Mouse (Mus musculus) megakaryocyte progenitor cell, adult 5-6 weeks (primary cell): ENCODE results near the gene Rps13. TPM values are rescaled to one million over a fixed set of nuclear protein-coding genes. Genes with fewer than 3 reads are reported as not detected.
A peak's percentile ranks its signal among the peaks of the same experiment; 100 is the strongest.

Experiments used
- ATAC-seq: replicated peaks from 2 replicates; pipeline ENCODE4 v1.8.0; 2016; ENCODE audit warnings: mild to moderate bottlenecking, moderate TSS enrichment, inconsistent platforms; ENCODE audit not compliant: poor library complexity
- total RNA-seq, 2 experiments: library from RNA; stranded (forward) in 1 of 2; stranded (reverse) in 1 of 2; fragments of 157-497, 149-512 nt in 1 of 2; fragments of 200-1000 nt in 1 of 2; gene quantifications; 2 replicates each; pipeline versions ENCODE4 v1.2.3 to v1.2.4; 2015 to 2017

The Rps13 gene
- total RNA-seq, 2 experiments from 2014 or later, result 1,937 to 3,821 TPM

GRCm38 (mm10) chr7:116294961-116295360 is 39.0 kb downstream of the Rps13 start:
- ATAC-seq, result peak; percentile 42

GRCm38 (mm10) chr7:116292377-116292776 is 41.6 kb downstream of the Rps13 start:
- ATAC-seq, result no peak

GRCm38 (mm10) chr7:116290559-116290958 is 43.4 kb downstream of the Rps13 start:
- ATAC-seq, result no peak

GRCm38 (mm10) chr7:116288996-116289395 is 45.0 kb downstream of the Rps13 start:
- ATAC-seq, result no peak

GRCm38 (mm10) chr7:116287959-116288358 is 46.0 kb downstream of the Rps13 start:
- no peak for ATAC-seq

- ATAC-seq, result no peak
These were observed 47.2 kb downstream of the Rps13 start for GRCm38 (mm10) chr7:116286611-116287355.

GRCm38 (mm10) chr7:116286173-116286572 is 47.8 kb downstream of the Rps13 start:
- no peak for ATAC-seq

- ATAC-seq, result no peak
These were observed 48.8 kb downstream of the Rps13 start for GRCm38 (mm10) chr7:116285216-116285615.

- no peak for ATAC-seq
These were observed 51.2 kb downstream of the Rps13 start for GRCm38 (mm10) chr7:116282755-116283154.

Other genes starting within 250 kb of the Rps13 start
- gene Gm4353, start 249.6 kb downstream of the Rps13 start, total RNA-seq (2015), result 1.6 and 1.8 TPM in 2 replicates
- 0.83 and 2.2 TPM in 2 replicates for gene Gm4353, start 249.6 kb downstream of the Rps13 start, total RNA-seq (2017)
- gene Plekha7, start 25.8 kb downstream of the Rps13 start, total RNA-seq (2015), result 0.12 and 0.62 TPM in 2 replicates
- 0.42 and 0.88 TPM in 2 replicates for gene Plekha7, start 25.8 kb downstream of the Rps13 start, total RNA-seq (2017)
- 16.9 and 18.0 TPM in 2 replicates for gene Pik3c2a, start 109.3 kb upstream of the Rps13 start, total RNA-seq (2015)
- gene Pik3c2a, start 109.3 kb upstream of the Rps13 start, total RNA-seq (2017), result 11.4 and 16.3 TPM in 2 replicates
- 93.7 and 123 TPM in 2 replicates for gene Nucb2, start 170.2 kb upstream of the Rps13 start, total RNA-seq (2015)
- 119 TPM in 2 replicates for gene Nucb2, start 170.2 kb upstream of the Rps13 start, total RNA-seq (2017)